Mouse (Mus musculus) neural tube, embryonic 15.5 days (tissue): ENCODE data around the gene Ptms. TPM values are rescaled to one million over a fixed set of nuclear protein-coding genes. Genes with fewer than 3 reads are reported as not detected.
"Not testable (repeated sequence)": the region's sequence is repeated elsewhere in the genome, so short reads cannot be mapped to it uniquely, and the experiment has no call there.

Experiments
- ATAC-seq: fragments of 200-750 bp; cut with Nextera tagmentation; 2 replicates; pipeline ENCODE4 v1.8.0; 2017; ENCODE audit warnings: mild to moderate bottlenecking, moderate TSS enrichment, moderate library complexity; ENCODE audit not compliant: low FRiP score
- H3K27ac ChIP-seq: fragments of 300-500 bp; sonication (generic); replicated peaks from 2 replicates; pipeline ENCODE4 v1.5.1; 2015; ENCODE audit warnings: mild to moderate bottlenecking, inconsistent platforms
- H3K27me3 ChIP-seq: fragments of 300-500 bp; sonication (generic); replicated peaks from 2 replicates; pipeline ENCODE4 v1.6.1; 2015; ENCODE audit warnings: inconsistent platforms
- H3K36me3 ChIP-seq: fragments of 300-500 bp; sonication (generic); 2 replicates; pipeline ENCODE4 v1.6.1; 2015; ENCODE audit warnings: inconsistent platforms
- H3K4me1 ChIP-seq: fragments of 300-500 bp; sonication (generic); 2 replicates; pipeline ENCODE4 v1.6.1; 2015; ENCODE audit warnings: inconsistent platforms
- H3K4me2 ChIP-seq: fragments of 300-500 bp; sonication (generic); 2 replicates; pipeline ENCODE4 v1.6.1; 2015; ENCODE audit warnings: inconsistent platforms, mild to moderate bottlenecking, moderate library complexity
- H3K4me3 ChIP-seq: fragments of 300-500 bp; sonication (generic); replicated peaks from 2 replicates; pipeline ENCODE4 v1.5.1; 2015; ENCODE audit warnings: mild to moderate bottlenecking, inconsistent platforms
- H3K9ac ChIP-seq: fragments of 300-500 bp; sonication (generic); replicated peaks from 2 replicates; pipeline ENCODE4 v1.6.1; 2015; ENCODE audit warnings: mild to moderate bottlenecking, inconsistent platforms
- H3K9me3 ChIP-seq: fragments of 300-500 bp; sonication (generic); replicated peaks from 2 replicates; pipeline ENCODE4 v1.6.1; 2016; ENCODE audit warnings: inconsistent platforms
- WGBS: fragments of 180-500 bp; shearing (Covaris S2); methylation state at CpG from one replicate; pipeline ENCODE4 v1.1.7; 2015; ENCODE audit warnings: mixed read lengths; 5-methylcytosine and 5-hydroxymethylcytosine counted together
- polyA plus RNA-seq: library from polyadenylated mRNA; unstranded; fragments of >200 nt; fragmentation: Nextera tagmentation; extraction: Ambion mirVana; gene quantifications from 2 replicates; pipeline ENCODE4 v1.2.1, GENCODE M21; 2015

Gene Ptms
- polyA plus RNA-seq, 1 experiment from 2014 or later = 745 TPM

DNA sequence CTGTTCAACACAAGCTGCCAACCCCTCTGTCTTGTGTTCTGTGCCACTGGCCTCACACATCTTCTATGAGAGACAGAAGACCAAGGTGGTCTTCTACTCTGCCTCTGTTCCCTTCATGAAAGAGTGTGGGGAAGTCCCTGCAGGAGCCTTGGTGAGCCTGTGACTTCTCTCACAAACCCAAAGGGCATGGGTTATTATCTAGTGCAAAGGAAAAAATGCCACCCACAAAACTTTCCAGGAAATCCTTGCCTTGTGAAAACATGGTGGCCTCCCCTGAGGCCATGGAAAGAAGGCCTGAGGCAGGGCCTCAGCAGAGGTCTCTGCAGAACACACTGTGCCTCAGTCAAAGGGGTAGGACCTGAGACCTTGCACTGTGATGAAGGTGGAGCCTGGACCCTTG lies 18.1 kb downstream of the Ptms start:
- no peak overlapping the region for H3K9ac ChIP-seq
- H3K9me3 ChIP-seq = no peaks in the 10 kb centered on the region
- H3K27me3 ChIP-seq = no peaks in the 10 kb centered on the region
- ATAC-seq = no peak
- H3K4me1 ChIP-seq = peaks cover 22% of the 10 kb centered on the region
- H3K36me3 ChIP-seq = no peaks in the 10 kb centered on the region
- no peak overlapping the region for H3K27ac ChIP-seq
- H3K4me3 ChIP-seq = no peak overlapping the region
- H3K4me2 ChIP-seq = no peak overlapping the region

DNA sequence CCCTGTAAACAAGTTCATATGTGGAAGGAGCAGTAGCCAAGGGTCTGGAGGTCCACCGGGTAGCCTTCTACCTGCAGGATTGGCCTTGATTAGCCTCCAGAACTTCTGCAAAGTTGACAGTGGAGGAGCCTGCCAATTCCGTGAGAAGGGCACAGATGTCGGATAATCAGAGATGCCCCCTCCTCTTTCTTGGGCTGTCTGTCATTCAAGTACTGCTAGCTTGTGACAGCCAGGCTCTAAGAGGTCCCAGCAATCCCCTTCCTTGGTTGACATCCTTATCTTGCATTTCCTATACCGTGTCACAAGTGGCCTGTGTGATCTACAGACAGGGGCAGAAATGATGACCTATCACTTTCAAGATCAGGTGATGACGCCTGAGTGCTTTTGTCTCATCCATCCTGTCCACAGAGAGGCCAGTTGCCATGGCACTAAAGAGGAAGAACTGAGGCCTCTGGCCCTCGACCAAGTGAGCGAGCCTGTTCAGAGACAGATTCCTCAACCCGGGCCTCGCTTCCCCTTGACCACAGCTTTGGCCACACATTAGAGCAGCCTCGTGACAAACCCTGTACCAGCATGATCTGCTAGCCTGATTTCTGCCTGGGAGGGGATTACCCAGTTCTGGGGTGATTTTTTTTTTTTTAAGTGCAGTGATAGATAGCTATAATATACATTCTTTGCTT lies 19.0 kb downstream of the Ptms start:
- Histone ChIP-seq H3K9ac (no peak overlapping the region), H3K9me3 (no peaks in the 10 kb centered on the region), H3K4me2 (no peak overlapping the region), H3K27me3 (no peaks in the 10 kb centered on the region), H3K4me1 (peaks cover 22% of the 10 kb centered on the region), H3K4me3 (no peak overlapping the region), H3K36me3 (no peaks in the 10 kb centered on the region), H3K27ac (no peak overlapping the region)
- 57% methylated on average over 10 of the region's 10 CpGs for WGBS
- ATAC-seq = no peak

DNA sequence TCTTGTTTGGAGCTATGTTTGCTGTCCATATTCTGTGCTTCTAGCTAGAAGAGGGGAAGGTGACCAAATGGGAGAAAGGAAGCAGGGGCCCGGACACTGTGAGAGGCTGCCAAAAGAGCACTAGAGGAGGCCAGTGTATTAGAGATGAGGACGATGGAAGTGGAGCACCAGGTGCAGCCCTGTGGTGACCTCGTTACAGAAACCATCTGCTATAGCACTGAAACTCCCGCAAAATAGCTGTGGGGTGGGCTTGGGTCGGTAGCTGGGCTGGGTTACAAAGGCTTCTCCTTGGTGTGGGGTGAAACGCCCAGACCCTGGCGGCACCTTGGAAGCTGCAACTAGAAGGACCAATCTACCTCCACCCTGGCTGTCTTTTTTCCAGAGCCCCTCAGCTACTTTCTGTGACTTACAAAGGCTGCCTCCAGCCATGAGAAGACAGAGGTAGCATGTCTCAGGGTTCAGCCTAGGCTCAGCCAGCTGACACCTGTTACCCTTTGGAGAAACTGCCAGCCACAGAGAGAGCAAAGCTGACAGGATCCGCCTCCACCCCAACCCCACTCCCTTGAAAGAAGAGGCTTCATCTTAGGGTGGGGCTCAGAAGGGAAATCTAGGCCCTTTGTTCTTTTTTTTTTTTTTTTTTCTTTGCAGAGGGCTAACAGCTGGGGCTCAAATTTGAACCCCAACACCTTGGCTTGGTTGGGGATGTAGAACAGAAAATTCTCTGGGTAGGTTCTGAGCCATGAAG lies 19.7 kb downstream of the Ptms start:
- no peak overlapping the region for H3K27ac ChIP-seq
- no peak overlapping the region for H3K4me2 ChIP-seq
- no peaks in the 10 kb centered on the region for H3K9me3 ChIP-seq
- H3K4me1 ChIP-seq = peaks cover 18% of the 10 kb centered on the region
- no peak for ATAC-seq
- 50% methylated on average over 8 of the region's 8 CpGs for WGBS
- no peak overlapping the region for H3K4me3 ChIP-seq
- H3K9ac ChIP-seq = no peak overlapping the region
- H3K27me3 ChIP-seq = no peaks in the 10 kb centered on the region
- H3K36me3 ChIP-seq = no peaks in the 10 kb centered on the region

DNA sequence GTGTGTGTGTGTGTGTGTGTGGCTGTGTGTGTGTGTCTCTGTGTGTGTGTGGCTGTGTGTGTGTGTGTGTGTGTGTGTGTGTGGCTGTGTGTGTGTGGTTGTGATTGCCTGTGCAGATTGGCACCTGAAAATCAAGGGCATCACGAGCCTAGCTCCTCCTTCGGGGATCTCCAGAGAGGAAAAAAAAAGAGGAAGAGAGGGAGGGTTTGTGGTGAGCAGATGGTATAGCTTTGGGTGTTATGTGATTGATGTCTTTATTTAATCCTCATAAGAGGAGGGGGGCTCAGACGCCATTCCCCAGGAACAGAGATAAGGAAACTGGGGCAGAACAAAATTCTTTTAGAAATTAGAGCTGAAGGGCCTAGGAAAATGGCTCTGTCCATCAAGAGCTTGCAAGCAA lies 21.5 kb downstream of the Ptms start:
- no peak overlapping the region for H3K4me3 ChIP-seq
- 37% methylated on average over 3 of the region's 3 CpGs for WGBS
- no peak for ATAC-seq
- peaks cover 6% of the 10 kb centered on the region; the same call in 1 of the 2 replicates for H3K4me1 ChIP-seq
- H3K9ac ChIP-seq = no peak overlapping the region
- H3K36me3 ChIP-seq = no peaks in the 10 kb centered on the region
- no peaks in the 10 kb centered on the region for H3K9me3 ChIP-seq
- no peak overlapping the region for H3K27ac ChIP-seq
- H3K27me3 ChIP-seq = no peaks in the 10 kb centered on the region
- H3K4me2 ChIP-seq = no peak overlapping the region

DNA sequence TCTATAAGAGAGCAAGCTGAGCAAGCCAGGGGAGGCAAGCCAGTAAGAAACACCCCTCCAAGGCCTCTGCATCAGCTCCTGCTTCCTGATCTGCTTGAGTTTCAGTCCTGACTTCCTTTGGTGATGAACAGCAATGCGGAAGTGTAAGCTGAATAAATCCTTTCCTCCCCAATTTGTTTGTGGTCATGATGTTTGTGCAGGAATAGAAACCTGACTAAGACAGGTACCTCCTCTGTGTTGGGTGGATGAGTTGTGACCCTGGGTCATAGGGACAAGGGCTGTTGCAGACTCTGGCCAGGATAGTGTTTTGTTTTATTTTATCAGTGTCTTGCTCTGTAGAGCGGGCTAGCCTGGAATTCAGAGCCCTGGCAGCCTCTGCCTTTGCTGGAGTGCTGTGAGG lies 25.8 kb downstream of the Ptms start:
- H3K27me3 ChIP-seq, H3K36me3 ChIP-seq, H3K9ac ChIP-seq, H3K4me1 ChIP-seq, H3K9me3 ChIP-seq, H3K4me3 ChIP-seq, H3K27ac ChIP-seq, H3K4me2 ChIP-seq, ATAC-seq: not testable (repeated sequence)
- WGBS = 88% methylated on average over 2 of the region's 2 CpGs

DNA sequence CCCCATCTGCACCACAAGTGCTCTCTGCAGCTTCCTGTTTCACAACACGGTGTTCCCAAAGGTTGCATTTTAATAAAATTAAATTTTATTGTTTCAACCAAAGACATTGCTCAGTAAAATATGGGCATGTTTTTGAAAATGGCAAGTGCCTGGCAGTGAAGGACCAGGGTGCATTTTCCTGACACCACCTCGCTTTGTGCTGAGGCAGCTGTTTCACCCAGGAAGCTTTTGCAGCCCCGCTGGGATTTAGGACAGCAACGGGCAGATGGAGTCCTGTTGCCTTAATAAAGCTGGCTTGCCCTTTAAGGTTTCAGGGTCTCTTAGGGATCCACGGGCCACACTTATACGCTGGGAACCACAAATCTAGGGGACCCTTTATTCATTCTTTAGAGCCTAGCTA lies 28.9 kb downstream of the Ptms start:
- no peaks in the 10 kb centered on the region for H3K9me3 ChIP-seq
- no peak for ATAC-seq
- no peak overlapping the region for H3K4me2 ChIP-seq
- no peaks in the 10 kb centered on the region for H3K4me1 ChIP-seq
- no peak overlapping the region for H3K9ac ChIP-seq
- H3K27ac ChIP-seq = no peak overlapping the region
- no peaks in the 10 kb centered on the region for H3K36me3 ChIP-seq
- no peaks in the 10 kb centered on the region for H3K27me3 ChIP-seq
- H3K4me3 ChIP-seq = no peak overlapping the region
- WGBS = 42% methylated on average over 6 of the region's 6 CpGs

DNA sequence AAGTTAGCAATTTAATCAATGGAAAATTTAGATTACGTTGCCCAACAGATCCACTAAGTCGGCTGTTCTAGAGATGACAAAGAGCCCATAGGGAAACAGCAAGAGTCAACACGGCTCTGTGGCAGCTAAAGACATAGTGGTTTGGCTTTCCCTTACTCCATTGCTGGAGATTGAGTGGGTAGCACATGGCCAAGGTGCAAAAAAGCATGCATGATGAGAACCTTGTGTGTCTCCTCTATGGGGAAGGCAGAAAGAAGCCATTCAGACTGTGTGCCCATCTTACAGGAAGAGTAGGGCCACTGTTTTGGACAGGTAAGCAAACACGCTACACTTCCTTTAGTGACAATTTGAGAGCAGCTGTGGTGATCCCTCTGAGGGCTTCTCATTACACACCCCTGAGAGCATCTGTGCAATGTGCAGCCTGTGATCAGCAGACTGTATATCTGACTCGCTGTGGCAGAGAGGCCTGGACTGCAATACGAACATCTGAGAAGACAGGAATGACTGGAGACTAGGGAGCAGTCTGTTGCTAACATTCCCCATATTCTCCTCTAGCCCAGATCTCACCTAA lies 31.3 kb downstream of the Ptms start:
- no peak overlapping the region for H3K4me3 ChIP-seq
- H3K27me3 ChIP-seq = no peaks in the 10 kb centered on the region
- 89% methylated on average over 6 of the region's 6 CpGs for WGBS
- no peak overlapping the region for H3K27ac ChIP-seq
- H3K4me2 ChIP-seq = no peak overlapping the region
- no peaks in the 10 kb centered on the region for H3K4me1 ChIP-seq
- ATAC-seq = no peak
- no peaks in the 10 kb centered on the region for H3K36me3 ChIP-seq
- no peak overlapping the region for H3K9ac ChIP-seq
- no peaks in the 10 kb centered on the region for H3K9me3 ChIP-seq

DNA sequence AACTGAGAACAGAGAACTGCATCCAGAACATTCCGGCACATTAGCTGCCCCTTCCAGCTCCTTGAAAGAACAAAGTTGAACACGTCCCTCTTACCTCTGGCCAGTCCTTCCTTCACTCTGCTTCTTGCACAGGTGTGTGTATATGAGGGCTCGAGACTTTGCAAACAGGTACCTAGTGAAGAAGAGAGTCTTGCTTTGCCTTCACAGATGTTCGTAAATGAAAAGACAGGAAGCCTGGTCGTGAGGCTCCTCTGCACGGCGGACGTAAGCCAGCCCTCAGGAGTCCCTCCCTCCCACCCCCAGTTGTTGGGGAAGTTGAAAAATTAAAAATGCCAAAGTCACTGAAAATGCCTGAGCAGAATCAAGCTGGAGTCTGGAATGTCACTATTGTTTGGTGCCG lies 31.9 kb downstream of the Ptms start, which contains the start of gene Cd4:
Cd4 (minus strand) TSS at position 236 of the 400 bp plus-strand sequence.
- Histone ChIP-seq H3K36me3 (no peaks in the 10 kb centered on the region), H3K4me2 (no peak within 1 kb of the TSS), H3K4me3 (no peak within 1 kb of the TSS), H3K9ac (no peak within 1 kb of the TSS), H3K27ac (no peak within 1 kb of the TSS), H3K4me1 (no peaks in the 10 kb centered on the region), H3K9me3 (no peaks in the 10 kb centered on the region), H3K27me3 (no peaks in the 10 kb centered on the region)
- ATAC-seq = no peak
- 90% methylated on average over 9 of the region's 9 CpGs for WGBS

DNA sequence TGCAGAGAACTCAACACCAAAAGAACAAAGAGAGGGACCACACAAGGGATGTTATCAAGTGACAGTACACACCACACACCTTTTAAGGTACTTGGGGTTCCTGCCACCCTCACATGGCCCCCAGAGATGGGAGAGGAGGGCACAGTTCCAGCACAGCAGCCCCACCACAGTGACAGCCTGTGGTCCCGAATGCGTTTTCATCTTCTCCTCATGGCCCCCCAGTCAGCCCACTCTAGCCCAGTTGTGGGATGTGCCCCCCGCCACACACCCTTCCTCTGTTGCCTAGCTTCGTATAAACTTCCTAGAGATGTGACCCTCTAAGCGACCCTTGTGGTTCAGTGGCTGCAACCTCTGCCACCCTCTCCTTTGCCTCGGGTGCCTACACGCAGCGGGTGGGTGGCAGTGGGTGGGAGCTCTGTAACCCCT lies 33.9 kb downstream of the Ptms start:
- Histone ChIP-seq H3K27ac (no peak overlapping the region), H3K4me2 (no peak overlapping the region), H3K36me3 (no peaks in the 10 kb centered on the region), H3K9ac (no peak overlapping the region), H3K27me3 (no peaks in the 10 kb centered on the region), H3K4me3 (no peak overlapping the region), H3K9me3 (no peaks in the 10 kb centered on the region), H3K4me1 (no peaks in the 10 kb centered on the region)
- 89% methylated on average over 8 of the region's 8 CpGs for WGBS
- ATAC-seq = no peak

DNA sequence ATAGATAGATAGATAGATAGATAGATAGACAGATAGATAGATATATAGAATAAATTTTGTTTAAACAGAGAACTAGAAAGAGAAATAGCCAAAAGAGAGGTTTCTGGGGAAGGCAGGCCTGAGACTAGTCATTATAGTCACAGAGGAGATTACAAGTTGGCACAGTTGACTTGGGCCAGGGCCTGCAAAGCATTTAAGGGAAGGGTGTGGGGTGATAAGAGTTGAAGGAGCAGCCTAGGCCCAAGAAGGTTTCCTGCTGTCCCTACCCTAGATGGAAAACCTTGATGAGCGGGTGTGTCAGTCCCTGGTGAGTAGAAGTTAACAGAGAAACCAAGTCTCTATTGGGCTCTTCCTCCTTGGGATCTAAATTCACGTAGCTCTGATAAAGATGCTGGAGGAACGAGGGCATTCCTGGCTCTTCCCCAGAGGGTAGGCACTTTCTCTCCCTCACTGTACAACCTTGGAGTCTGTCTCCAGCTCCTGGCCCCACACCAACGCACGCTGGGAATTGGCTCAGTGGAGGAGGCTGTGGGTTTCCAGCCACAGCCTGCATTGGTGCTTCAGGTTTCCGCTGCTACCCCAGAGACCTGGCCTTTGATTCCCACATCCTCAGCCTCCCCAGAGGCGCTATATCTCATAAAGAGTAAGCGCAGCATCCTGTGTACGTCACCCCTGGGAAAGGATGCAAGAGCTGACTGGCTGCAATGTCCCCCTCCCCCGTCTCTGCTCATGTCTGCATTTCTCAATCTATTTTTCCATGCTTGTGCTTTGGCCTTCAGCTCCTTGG lies 35.0 kb downstream of the Ptms start:
- no peak overlapping the region for H3K4me2 ChIP-seq
- H3K4me3 ChIP-seq = no peak overlapping the region
- H3K36me3 ChIP-seq = no peaks in the 10 kb centered on the region
- H3K9ac ChIP-seq = no peak overlapping the region
- no peak for ATAC-seq
- no peak overlapping the region for H3K27ac ChIP-seq
- WGBS = 65% methylated on average over 10 of the region's 10 CpGs
- H3K9me3 ChIP-seq = no peaks in the 10 kb centered on the region
- H3K4me1 ChIP-seq = no peaks in the 10 kb centered on the region
- no peaks in the 10 kb centered on the region for H3K27me3 ChIP-seq

DNA sequence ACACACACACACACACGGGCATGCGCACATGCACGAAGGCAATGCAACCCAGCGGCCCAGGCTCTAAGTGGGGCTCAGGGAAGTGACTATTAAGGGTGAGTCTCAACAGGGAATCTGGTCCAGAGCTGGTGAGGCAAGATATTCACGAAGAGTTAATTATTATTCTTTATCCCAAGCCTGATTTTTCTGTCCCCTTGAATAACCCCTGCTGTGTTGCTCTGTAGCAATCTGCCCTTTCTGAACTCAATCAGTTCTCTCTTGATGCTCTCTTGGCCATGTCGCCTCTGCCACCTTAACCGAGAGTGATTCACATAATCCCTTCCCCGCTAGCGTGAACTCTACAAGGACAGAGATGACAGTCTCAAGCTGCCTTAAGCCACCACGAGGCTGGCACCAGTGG lies 36.6 kb downstream of the Ptms start:
- no peaks in the 10 kb centered on the region for H3K27me3 ChIP-seq
- no peaks in the 10 kb centered on the region for H3K9me3 ChIP-seq
- H3K9ac ChIP-seq = no peak overlapping the region
- no peaks in the 10 kb centered on the region for H3K4me1 ChIP-seq
- H3K4me2 ChIP-seq = no peak overlapping the region
- no peak overlapping the region for H3K4me3 ChIP-seq
- no peak overlapping the region for H3K27ac ChIP-seq
- ATAC-seq = no peak
- WGBS = 82% methylated on average over 10 of the region's 10 CpGs
- H3K36me3 ChIP-seq = no peaks in the 10 kb centered on the region
